Mouse (Mus musculus): ENCODE measurements at regions not wholly inside any gene's neighbourhood (a gene's known extent, or its start where the extent isn't known, plus 50 kb on each side); places are given as distances from the start of the nearest gene placed in this dataset.
"Not testable (repeated sequence)": the region's sequence is repeated elsewhere in the genome, so short reads cannot be mapped to it uniquely, and the experiment has no call there.

- DNase-seq (ENCODE audit: low spot score), result no peak
These were observed 826.2 kb upstream of the 4930452B06Rik start for GRCm38 (mm10) chr14:9492228-9492627.

DNA sequence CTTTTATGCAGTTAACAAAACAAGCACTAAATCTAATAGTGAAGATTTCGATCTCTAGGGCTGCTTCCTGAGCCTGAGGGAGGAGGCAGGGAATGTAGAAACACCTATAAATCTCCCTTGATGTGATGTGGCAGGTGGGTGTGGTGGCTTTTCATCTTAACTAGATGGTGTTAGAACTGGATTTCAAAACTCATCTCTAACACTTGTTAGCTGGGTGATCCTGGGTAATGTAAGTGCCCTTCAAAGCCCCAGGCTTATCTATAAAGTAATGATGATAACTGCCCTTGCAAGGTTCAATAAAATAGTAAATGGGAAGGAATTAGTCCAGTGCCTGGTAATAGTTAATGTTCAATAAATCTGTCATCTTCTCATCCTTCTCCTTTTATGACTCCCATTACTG lies 822.5 kb upstream of the 4930452B06Rik start:
- DNase-seq (ENCODE audit: low spot score), result no peak

- DNase-seq (ENCODE audit: low spot score), result no peak
These were observed 812.9 kb upstream of the 4930452B06Rik start for GRCm38 (mm10) chr14:9478981-9479380.

DNA sequence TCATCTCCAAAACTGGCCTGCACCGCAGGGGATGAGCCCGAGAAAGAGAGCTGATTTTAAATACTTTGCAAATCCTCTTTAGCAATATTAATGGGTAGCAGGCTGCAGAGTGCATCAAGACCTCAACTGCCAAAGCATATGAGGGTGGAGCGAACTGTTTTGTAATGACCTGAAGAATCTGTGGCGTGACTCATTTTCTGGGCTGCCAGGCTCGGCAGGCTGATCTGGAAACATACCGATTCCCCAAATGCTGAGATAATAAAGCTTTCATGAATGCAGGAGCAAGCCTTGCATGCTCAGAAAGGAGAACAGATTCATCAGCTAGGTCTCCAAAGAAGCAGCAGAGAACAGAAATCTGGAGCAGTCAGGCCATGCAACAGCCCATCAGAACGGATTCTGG lies 809.1 kb upstream of the 4930452B06Rik start:
- DNase-seq (ENCODE audit: low spot score), result peak; percentile 20

- DNase-seq (ENCODE audit: low spot score), result no peak
These were observed 803.6 kb upstream of the 4930452B06Rik start for GRCm38 (mm10) chr14:9469686-9470085.

GRCm38 (mm10) chr14:9468654-9469053 lies 802.6 kb upstream of the 4930452B06Rik start:
- no peak for DNase-seq (ENCODE audit: low spot score)

- DNase-seq (ENCODE audit: low spot score), result no peak
These were observed 801.8 kb upstream of the 4930452B06Rik start for GRCm38 (mm10) chr14:9467690-9468458.

- no peak for DNase-seq (ENCODE audit: low spot score)
These were observed 794.0 kb upstream of the 4930452B06Rik start for GRCm38 (mm10) chr14:9460006-9460405.

- no peak for DNase-seq (ENCODE audit: low spot score)
These were observed 792.8 kb upstream of the 4930452B06Rik start for GRCm38 (mm10) chr14:9458856-9459255.

DNA sequence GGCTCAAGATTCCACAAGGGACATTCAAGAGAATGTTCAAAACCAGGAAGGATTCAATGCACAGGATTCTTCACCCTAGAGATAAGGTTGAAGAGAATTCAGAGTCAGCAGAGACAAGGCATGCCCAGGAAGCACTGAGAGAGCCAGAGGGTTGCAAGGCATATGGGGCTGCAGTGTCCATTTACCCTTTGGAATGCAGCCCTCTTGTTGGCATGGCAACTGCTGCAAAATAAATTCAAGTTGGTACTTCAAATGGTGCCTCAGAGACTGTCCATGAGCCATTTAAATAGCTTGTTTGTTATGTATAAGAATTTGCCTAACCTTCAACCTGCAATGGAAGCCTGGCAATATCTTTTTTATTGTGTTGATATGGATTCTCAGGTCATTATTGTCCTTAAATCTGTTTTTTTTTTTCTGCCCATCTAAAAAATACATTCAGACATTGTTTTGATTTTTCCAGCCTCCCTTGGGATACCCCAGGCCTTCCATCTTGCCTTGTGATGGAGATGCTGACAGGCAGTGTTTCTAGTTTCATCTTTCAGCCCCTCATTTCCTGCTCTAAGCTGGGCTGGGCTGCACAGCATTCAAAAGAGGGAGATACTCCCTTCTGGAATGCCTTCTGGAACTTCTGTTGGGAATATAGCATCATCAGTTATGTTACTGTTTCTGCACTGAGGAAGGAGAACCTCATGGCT lies 791.9 kb upstream of the 4930452B06Rik start:
- DNase-seq (ENCODE audit: low spot score), result no peak

DNA sequence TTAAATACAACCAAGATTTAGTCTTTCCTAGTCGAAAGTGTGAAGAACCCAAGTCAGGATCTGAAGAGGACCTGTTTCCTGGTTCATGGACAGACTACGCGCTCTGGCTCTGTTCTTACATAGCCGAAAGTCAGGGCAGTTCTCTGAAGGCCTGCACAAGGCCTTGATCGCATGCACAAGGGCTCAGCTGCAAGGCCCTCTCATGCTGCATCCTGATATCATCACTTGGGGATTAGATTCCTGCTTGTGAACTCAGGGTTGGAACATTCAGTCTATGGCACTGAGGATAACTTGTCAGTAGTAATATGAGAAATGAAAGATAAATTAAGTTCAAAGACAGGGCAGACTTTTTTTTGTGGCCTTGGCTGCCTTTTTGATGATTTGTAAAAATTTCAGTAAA lies 789.9 kb upstream of the 4930452B06Rik start:
- no peak for DNase-seq (ENCODE audit: low spot score)

GRCm38 (mm10) chr14:9449942-9450341 lies 783.9 kb upstream of the 4930452B06Rik start:
- no peak for DNase-seq (ENCODE audit: low spot score)

DNA sequence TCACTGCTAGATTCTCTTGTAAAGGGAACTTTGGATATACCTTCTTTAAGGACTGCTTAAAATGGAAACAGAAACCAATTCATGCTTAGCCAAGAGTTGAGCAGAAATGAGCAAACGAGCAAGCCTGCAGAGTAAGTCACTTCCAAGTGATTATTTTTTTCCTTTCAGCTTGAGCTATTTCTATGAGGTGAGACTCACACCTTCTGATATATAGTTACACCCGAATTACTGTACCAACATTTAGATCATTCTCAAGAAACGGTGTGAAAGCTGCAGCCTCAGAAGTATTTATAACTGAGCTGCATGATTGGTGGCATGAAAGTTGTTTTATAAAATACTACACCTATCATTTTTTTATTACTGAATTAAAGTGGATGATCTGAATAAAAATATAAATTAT lies 771.9 kb upstream of the 4930452B06Rik start:
- no peak for DNase-seq (ENCODE audit: low spot score)

GRCm38 (mm10) chr14:9435136-9435535 lies 769.1 kb upstream of the 4930452B06Rik start:
- DNase-seq (ENCODE audit: low spot score), result no peak

GRCm38 (mm10) chr14:9433081-9433590 lies 767.1 kb upstream of the 4930452B06Rik start:
- no peak for DNase-seq (ENCODE audit: low spot score)

DNA sequence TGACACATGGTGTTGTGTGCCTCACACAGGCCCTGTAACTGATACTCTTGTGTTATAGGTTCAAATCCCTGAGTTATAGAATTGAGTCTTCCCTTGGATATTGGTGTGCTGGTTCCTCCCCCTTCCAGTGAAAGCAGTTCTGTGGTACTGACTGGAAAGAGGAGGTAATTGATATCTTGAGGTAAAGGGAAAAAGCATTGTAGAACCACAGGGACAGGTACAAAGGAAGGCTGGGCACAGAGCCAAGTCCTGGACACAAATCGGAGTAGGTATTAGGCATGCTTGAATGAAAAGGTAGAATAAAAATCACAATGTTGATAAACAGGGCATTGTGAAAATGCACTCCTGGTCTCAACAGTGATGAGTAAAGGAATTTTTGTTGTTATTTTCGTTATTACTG lies 765.8 kb upstream of the 4930452B06Rik start:
- no peak for DNase-seq (ENCODE audit: low spot score)

DNA sequence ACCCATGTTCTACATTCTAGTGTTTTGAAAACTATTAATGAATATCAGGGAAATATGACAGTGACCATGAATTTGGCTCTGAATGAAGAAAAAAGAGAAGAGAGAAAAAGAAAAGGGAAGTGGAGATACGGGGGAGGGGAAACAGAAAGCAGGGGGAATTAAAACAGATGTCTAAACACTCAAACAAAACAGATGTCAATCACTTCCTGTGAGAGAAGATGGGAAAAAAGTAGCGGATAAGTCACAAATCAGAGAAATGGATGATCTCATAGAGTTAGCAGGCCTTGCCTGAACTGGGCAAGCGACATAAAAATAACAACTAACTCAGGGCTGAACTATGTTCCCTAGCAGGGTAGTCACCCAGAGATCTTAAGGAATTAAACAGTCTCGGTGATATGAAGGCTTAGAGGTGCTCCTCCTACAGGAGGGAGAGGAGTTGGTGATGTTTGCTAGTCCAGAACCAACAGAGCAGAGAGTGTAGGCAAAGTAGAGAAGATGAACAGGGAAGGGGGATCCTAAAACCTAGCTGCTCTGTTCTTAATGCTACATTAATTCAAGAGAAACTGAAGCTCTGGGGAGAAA lies 745.9 kb upstream of the 4930452B06Rik start:
- DNase-seq (ENCODE audit: low spot score), result no peak

- DNase-seq (ENCODE audit: low spot score), result no peak
These were observed 737.6 kb upstream of the 4930452B06Rik start for GRCm38 (mm10) chr14:9403688-9404087.

- DNase-seq (ENCODE audit: low spot score), result no peak
These were observed 734.8 kb upstream of the 4930452B06Rik start for GRCm38 (mm10) chr14:9400861-9401260.

- peak; percentile 63 for DNase-seq (ENCODE audit: low spot score)
These were observed 727.3 kb upstream of the 4930452B06Rik start for GRCm38 (mm10) chr14:9393271-9393771.

DNA sequence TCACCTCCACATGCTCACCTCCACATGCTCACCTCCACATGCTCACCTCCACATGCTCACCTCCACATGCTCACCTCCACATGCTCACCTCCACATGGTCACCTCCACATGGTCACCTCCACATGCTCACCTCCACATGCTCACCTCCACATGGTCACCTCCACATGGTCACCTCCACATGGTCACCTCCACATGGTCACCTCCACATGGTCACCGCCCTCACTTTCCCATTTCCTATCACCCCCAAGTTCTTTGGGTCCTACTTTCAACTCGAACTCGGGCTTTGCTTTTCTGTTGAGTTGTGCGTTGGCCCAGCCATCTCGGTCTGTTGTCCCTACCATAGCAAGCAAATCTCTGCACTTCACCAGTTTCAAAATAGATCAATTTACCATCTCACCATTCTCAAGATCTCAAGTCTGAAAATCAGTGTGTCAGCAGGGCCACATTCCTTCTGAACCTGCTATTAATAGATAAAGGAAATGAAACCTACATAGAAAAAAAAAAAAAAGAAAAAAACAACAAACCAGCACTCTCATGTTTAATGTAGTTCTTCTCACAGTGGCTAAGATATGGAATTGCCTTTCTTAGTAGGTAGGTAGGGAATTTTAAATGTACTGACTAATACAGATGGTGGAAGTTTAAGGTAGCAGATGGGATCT lies 724.0 kb upstream of the 4930452B06Rik start:
- DNase-seq (ENCODE audit: low spot score), result not testable (repeated sequence)

- no peak for DNase-seq (ENCODE audit: low spot score)
These were observed 723.1 kb upstream of the 4930452B06Rik start for GRCm38 (mm10) chr14:9389180-9389579.
